Mouse (Mus musculus) 416B (cell line): Measurements from ENCODE around the gene Tas1r2.

Experiments used
- DNase-seq: peaks from one replicate; pipeline ENCODE4 v3.0.0; 2011; ENCODE audit warnings: low read depth

The Tas1r2 gene

DNA sequence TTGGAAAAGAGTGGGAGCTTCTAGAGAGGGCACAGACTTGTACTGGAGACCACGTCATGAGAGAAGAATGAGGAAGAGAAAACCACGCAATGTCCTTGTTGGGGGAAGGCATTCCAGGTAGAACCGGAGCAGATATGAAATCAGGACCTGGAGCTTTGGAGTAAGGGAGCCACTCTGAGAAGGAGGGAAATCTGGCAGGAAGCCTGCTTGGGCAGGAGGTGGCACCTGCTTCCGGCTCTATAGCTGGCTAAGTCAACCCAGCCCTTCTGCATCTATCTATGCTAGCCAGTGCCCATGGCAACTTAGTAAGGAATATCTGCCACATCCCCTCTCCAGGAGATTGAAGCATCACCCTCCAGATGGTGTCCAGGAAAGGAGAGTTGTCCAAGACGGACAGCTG lies 52.6 kb downstream of the Tas1r2 start:
- DNase-seq = no peak

DNA sequence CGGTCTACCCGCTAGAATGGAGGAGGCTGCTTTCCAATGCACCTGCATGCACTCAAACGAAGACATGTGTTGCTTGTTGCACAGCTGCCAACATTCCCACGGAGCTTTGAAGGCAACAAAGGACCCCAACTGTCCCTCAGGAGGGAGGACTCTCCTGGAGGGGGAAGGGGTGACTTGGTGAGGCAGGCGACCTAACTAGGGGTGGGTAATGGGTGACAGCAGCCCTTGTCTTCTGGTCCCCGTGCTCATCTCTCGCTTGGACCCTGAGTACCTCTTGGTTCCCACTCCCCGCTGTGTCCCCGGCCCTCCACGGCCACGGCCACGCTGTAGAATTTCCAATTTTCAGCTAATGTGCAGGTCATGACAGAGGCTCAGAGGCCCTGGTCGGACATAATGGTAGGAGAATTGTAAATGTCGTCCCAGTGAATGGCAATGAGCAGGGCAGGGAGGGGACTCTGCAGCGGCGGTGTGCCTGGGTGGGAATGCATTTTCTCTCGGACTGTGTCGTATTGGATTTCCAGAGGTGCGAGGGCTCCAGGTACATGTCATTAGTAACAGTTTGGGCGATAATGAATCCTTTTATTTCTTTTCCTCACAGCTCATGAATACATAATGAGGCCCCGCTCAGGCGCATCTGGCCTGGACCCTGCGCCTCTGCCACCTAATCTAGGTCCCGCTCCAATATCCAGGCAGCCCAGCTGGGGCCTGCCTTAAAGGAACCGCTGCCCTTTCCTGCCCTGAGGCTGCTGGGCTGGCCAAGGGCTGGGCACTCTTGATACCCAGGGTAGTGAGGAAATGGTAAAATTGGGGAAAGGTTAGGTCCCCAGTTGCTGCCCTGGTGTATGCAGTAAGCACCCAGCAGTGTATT lies 57.4 kb downstream of the Tas1r2 start:
- DNase-seq = no peak

DNA sequence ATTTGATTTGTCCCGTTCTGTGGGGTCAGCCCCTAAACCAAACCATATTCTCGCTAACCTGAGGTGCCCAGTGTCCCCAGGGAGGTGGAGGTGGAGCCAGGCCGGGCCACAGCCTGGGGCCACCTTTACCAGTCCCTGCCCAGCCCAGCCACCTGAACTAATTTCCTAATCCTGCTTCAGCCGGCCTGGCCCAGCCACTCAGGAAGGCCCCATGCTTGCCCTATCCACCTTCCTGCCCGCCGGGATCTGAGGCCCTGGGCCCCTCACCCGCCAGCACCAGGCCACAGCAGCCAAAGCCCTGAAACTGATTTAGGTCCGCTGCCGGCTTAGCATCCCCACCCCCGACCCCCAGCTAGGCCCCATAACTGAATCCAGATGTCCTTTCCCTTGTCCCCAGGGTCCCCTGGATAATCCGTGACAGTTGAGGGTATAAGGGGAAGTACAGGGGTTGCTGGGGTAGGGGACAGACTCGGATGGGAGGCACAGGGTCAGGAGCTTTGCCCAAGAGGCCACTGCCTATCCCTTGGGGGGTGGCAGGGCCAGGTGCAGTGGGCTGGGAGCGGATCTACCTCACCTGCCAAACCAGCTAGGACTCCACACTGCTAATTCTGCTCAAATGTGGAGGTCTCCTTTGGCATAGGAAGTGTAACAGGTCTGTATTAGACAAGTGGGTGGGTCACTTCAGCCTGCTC lies 62.0 kb downstream of the Tas1r2 start:
- DNase-seq = no peak

DNA sequence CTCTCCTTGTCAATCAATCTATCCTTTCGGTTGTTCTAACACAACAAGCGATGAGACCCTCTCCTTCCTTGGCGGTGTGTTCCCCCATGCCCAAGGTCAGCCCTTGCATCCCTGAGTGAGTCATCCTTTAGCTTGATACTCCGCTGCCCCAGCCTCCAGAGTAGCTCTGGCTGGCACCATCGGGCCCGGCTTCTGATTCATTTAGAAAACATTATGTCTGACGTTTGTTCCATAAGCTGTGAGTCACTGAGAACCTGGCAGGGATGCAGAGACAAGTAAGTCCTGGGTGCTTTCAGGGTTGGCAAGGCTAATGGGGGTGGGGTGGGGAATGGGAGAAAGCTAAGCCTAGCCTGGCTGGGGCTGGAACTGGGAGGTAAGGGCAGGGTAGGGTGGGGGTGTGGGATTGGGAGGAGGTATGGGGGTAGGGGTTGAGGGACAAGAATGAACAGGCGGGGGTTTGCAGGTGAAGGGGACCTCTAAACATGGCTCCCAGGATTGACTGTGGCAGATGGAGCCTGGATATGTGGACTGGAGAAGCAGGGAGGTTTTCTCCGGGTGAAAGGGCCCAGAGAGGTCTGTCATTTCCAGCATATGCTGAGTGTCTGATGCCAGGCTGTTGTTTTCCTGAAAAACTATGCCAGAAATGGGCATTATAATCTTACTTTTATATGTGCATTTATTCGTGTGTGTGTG lies 63.3 kb downstream of the Tas1r2 start:
- no peak for DNase-seq

DNA sequence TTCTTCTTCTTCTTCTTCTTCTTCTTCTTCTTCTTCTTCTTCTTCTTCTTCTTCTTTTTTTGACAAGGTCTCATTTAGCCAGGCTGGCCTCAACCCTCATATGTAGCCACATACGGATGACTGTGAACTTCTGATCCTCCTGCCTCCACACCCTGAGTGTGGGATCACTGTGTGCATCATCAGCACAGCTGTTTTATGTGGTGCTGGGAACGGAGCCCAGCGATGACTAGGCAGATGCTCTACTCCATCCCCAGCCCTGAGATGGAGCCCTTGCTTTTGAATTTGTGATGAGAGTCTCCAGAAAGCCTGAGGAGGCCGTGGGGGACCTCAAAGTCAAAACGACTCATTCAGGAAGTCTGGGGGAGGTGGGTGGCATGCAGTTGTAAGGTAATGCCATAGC lies 65.6 kb downstream of the Tas1r2 start:
- DNase-seq = no peak
